Mouse (Mus musculus): Measurements from ENCODE around the gene Aldh3b1.
"Not testable (repeated sequence)": the region's sequence is repeated elsewhere in the genome, so short reads cannot be mapped to it uniquely, and the experiment has no call there.

Gene Aldh3b1

DNA sequence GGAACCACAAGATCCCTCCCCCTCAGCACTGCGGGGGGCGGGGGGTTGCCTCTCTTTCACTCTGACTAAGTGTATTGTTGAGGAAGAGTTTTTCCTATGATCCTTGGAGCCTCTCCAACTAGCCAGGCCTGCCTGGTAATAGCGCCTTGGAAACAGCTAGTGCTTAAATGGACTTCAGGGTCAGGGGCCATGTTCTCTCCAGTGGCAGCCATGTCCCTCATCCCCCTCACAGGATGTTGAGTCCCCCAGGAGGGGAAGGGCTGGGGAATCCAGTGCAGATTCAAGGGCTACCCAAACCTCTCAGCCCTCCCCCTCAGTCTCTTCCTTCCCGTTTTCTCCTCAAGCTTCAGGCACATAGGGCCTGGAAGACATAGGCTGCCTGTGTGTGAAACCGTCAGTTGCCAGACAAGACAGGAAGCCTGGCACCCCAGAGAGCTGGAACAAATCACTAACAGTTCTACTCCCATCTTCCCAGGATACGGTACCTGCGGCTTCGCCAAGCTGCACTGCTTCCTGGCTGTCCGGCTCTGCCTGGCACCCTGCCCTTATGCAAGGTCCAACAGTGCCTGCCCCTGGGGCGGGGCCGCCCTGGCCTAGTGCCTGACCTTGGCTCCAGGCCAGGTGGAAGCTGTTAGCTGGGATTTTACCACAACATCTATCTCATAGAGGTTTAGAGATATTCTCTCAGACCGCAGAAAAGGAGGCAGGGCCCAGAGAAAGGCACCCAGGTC, at the start of gene Aldh3b1:
Gene Aldh3b1 (minus strand): TSS at position 598 of the 731 bp plus-strand sequence.
- DNase-seq (ENCODE audit: low spot score in 2 of 2), result peak in 1 of 2 experiments; percentile 72

DNA sequence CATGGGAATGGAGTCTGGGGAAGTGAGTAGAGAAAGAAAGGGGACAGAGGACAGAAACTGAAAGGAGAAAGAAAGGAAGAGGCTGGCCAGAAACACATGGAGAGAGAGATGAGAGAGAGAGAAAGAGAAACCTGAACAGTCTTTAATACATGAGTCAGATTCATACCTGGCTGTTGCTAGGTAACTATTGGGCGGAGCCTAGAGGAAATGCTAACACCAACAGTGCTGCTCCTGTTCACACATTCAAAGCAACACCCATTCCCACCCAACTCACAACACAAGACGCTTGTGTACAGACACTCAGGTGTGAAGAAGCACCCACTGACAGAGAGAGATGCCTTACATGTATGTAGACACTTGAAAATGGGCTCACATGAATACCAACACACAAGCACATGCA, 46.3 kb upstream of the Aldh3b1 start:
- DNase-seq (ENCODE audit: low spot score in 2 of 2), result no peak

DNA sequence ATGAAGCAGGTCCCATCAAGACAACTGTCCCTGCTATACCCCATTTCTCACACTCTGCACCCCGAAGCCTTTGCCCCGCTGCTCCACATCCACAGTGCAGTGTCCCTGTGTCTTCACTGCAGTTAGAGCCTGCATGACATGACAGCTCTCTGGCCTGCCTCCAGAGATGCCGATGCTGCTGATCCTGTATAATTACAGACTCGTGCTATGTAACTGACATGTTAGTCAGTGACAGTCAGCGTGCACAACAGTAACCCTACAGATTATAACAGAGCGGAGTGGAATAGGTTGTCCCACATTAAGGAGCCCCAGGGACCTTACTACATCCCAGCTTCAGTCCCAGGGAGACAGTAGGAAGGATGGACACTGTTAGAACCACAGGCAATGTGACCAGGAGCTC, 45.0 kb upstream of the Aldh3b1 start:
- not testable (repeated sequence) for DNase-seq (ENCODE audit: low spot score in 2 of 2)

DNA sequence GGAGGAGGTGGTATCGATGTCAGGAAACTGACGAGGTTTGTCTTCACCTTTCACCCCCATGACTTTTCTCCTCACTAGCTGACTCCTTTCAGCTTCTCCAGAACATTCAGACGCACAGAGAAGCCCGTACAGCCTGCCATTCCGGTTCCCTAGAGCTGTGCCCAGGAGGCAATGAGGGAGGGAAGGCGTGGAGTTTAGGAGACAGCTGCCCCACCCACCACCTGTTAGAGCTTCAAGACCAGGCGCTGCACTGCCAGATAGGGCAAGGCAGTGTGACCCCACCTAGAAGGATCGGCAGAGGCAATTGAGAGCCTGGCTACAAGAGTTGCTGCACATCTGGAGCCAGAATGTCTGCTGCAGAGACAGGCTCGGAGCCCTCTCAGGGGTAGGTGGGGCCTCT, 42.6 kb upstream of the Aldh3b1 start, which contains the start of gene Aldh3b2:
Gene Aldh3b2 (plus strand): TSS at position 100 of the 400 bp plus-strand sequence.
- DNase-seq (ENCODE audit: low spot score in 2 of 2), result no peak

DNA sequence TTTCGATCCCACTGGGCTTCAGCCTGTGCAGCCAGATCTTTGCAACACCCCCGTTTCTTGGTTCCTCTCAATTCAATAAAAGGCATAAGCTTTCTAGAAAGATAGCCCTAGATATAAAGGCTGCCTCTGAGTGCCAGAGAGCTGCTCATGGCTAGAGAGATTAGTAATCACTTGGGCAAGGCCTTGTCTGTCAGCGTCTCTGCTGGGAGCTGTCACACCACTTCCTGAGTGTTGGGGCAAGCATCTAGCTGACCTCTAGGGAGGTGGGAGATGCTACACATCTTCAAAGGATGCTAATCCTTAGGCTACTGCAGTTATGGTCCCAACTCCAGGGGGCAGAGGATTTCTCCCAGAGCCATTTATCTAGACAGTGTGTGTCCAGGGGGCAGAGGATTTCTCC, 37.6 kb upstream of the Aldh3b1 start:
- DNase-seq (ENCODE audit: low spot score in 2 of 2), result no peak

DNA sequence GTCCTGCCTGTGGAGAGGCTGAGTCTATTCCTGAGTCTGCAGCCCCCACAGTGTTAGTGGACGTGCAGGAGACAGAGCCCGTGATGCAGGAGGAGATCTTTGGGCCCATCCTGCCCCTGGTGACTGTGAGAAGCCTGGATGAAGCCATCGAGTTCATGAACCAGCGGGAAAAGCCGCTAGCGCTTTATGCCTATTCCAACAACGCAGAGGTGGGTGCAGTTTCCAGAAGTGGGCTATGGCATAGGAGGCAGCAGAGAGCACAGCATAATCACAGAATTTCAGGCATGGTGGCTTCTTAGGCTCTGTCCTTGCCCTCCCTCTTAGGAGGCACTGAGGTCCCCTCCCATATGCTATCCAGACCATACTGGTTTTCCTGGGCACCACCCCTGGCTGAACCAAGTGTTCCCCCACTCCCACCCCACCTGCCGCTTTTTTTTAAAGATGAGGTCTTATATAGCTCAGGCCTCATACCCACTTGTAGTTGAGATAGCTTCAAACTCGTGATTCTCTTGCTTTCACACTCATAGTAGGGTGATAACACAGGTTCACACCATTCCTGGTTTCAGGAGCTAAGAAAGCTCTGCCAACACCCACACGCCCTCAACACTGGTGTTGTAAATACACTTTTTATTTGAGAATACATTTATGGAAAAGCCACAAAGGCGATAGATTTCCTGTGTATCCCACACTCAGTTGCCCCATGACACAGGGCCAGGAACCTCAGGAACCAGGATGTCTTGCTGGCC, 36.9 kb upstream of the Aldh3b1 start:
- DNase-seq (ENCODE audit: low spot score in 2 of 2), result no peak

DNA sequence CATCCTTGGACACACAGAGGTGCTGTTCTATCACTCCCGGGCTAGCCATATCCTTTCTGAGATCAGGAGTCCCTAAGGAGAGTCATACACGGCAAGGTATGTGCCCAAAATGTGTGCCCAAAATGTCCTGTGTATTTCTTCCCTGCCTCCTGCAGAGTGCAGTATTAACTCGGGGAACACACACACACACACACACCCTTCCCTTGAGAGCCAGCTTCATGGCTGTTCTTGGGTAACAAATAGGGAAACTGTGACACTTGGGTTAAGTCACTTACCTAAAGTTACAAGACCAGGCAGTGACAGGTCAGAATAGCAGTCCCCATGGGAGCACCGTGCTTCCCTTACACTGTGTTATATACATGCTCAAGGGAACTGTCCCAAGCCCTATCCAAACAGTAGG, 34.4 kb upstream of the Aldh3b1 start:
- DNase-seq (ENCODE audit: low spot score in 2 of 2), result no peak

DNA sequence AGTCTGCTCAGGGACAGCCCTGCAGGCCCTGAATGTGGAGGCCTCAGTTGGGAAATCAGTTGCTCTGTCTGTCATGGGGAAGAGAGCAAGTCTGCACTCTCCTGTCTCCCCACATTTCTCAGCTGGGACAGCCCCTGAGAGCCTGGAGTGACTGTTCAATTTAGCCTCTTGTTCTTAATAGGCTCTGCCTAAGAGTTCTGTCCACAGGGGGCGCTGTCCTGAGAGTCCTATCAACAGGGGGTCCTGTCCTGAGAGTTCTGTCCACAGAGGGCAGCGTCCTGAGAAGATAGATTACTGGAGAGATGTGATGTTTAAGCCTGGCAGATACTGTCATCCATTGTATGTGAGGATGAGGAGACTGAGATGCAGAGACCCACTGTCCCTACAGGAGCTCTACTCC, 32.9 kb upstream of the Aldh3b1 start:
- no peak for DNase-seq (ENCODE audit: low spot score in 2 of 2)

DNA sequence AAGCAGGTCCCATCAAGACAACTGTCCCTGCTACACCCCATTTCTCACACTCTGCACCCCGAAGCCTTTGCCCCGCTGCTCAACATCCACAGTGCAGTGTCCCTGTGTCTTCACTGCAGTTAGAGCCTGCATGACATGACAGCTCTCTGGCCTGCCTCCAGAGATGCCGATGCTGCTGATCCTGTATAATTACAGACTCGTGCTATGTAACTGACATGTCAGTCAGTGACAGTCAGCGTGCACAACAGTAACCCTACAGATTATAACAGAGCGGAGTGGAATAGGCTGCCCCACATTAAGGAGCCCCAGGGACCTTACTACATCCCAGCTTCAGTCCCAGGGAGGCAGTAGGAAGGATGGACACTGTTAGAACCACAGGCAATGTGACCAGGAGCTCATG, 32.2 kb upstream of the Aldh3b1 start:
- not testable (repeated sequence) for DNase-seq (ENCODE audit: low spot score in 2 of 2)

DNA sequence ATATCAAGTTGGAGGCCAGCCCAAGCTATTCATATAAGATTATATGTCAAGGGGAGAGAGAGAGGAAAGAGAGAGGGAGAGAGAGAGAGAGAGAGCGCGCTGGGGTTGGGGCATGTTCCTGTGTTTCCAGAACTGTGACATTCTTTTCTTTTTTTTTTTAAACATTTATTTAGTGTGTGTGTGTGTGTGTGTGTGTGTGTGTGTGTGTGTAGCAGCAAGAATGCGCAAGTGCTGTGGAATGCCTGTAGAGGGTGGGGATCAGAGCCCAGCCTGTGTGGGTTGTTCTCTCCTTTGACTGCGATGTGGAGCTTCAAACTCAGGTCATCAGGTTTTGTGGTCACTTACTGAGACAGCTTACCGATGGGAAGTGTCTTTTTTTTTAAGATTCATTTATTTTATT, 30.6 kb upstream of the Aldh3b1 start:
- no peak for DNase-seq (ENCODE audit: low spot score in 2 of 2)

DNA sequence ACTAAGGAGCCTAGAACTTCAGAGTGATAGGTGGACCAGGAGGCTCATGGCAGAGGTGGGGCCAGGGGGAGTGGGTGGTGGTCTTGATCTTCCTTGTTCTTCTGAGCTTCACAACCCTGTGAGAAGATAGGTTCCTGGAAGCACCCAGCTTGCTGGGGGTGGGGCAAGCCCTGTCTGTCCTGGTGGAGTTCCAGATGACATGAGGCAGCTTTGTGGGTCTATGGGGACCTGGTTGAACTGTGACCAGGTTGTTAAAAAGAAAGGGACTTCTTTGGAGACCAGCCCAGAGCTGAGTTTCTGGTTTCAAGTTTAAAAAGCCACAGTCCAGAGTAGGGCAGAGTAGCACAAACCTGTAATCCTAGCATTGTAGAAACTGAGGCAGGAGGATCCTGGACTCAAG, 29.4 kb upstream of the Aldh3b1 start:
- DNase-seq (ENCODE audit: low spot score in 2 of 2), result no peak

DNA sequence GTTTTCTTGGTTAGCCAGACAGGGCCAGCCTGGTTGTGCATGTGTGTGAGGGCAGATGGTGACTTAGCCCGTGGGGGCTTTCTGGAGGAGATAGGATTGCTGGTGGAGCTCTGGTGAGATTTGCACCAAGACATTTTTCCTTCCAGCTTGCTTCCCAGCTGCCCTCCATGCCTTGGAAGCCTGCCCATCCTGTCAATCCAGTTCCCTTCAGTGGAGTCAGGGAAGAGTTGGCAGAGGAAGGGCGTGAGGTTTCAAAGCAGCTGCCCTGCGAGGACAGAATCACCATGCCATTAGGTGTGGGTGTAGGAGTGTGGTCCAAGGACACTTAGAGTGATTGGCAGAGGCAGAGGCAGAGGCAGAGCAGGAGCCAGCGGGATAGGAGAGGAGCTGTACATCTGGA, 28.9 kb upstream of the Aldh3b1 start, which contains the start of gene Aldh3b3:
Gene Aldh3b3 (plus strand): TSS at position 176 of the 400 bp plus-strand sequence.
- no peak for DNase-seq (ENCODE audit: low spot score in 2 of 2)

DNA sequence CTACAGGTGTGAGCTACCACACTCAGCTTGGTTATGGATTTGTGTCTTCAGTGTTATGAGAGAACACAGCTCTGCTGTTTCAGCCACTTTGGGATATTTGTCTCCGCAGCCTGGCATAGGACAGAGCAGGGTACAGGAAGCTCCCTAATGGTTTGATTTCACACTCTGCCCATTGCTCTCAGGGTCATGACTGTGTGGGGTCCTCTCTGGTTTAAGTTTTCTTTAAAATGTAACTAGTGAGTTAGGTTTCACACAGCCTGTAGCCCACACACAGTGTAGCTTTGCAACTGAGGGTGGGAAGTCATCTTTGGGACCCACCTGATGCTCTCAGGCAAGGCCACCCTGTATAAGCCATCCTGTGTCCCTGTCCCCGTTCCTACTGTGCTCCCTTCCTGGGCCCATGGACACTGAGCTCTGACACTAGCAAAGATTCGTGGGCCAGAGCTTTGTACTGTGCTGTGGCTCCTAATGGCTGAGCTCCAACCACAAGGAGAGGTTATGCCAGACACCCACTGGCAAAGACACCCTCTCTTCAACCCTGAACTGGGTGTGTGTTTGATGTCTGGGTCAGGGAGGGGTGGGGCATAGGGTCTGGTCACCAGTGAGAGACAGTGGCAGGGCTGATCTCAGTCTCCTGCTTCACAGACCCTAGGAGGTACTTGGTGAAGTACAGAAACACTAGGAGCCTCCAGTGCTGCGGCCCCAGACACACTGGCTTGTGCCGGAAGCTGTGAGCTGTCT, 27.9 kb upstream of the Aldh3b1 start:
- DNase-seq (ENCODE audit: low spot score in 2 of 2), result not testable (repeated sequence)

DNA sequence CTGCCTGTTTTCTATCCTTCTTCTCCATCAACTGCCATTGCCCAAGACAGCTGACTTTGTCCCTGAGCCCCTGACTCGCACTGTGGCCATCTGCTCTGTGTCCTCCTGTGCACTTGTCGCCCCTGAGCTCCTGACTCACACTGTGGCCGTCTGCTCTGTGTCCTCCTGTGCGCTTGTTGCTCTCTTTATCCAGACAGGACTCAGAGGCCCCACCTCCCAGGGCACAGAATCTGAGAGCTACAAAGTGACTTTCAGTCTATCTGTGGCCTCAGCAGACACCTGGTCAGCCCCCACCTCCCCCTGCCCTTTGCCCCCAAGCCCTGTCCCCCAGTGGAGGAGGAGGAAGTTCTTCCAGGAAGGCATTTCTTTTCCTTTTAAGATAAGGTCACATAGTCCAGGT, 26.2 kb upstream of the Aldh3b1 start:
- no peak for DNase-seq (ENCODE audit: low spot score in 2 of 2)

DNA sequence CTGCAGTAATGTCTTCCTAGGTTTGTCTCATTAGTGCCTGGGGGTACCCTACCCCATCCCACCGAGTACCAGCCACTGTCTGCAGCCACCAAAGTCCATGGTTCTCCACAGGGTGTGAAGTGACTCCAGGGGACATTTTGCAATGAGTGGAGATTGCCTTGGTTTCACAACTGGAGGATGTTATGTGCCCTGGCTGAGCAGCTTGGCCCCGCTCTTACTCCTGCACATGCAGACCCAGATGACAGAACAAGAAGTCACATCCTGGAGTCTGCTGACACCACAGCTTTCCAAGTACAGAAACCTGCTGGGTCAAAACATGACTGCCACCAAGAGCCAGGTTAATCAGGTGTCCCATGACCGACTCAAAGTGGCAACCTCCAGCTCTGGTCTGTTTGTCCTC, 25.4 kb upstream of the Aldh3b1 start:
- no peak for DNase-seq (ENCODE audit: low spot score in 2 of 2)

DNA sequence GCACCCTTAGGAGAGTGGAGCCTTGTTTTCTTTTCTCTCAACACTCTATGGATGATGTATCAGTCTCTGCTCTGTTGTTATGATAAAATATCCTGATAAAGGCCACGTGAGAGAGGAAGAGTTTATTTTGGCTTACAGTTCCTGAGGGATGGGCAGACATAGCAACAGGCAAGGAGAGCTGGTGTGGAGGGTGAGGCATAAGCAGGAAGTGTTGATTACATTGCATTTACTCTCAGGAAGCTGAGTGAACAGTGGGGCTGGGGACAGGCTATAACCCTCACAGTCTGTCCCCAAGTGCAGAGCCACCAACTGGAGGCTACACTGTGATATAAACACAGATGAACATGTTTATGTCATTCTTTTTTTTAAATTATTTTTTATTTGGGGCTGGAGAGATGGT, 22.5 kb upstream of the Aldh3b1 start:
- DNase-seq (ENCODE audit: low spot score in 2 of 2), result no peak

DNA sequence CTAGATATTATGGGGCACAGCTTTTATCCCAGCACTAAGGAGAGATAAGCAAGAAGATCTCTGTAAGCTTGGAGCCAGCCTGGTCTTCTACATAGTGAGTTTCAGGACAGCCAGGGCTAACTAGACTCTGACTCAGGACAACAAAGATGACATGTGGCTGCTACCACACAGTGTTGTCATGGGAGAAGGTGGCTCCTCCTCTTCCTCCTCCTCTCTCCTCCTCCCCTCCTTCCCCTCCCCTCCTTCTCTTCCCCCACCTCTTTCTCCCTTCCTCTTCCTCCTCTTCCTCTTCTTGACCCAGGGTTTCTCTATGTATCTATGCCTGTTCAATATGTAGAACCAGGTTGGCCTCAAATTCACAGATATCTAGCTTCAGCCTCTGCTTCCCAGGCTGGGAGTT, 21.9 kb upstream of the Aldh3b1 start:
- DNase-seq (ENCODE audit: low spot score in 2 of 2), result no peak

DNA sequence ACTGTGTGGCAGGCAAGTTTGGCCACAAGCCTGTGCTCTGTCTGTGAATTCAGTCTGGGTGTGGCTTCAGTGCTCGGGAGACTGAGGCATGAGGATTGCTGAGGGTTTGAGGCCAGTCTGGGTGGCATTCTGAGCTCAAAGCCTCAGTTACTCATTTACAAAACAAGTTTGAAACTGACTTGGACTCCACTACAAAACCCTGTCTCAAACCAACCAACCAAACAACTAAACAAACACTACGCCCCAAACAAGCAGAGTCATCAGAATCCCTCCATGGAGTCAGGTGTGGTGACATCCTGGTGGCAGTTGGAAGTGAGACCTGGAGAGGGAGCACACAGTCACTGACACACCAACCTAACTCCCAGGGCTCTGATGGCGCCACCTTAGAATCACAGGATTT, 20.7 kb upstream of the Aldh3b1 start:
- no peak for DNase-seq (ENCODE audit: low spot score in 2 of 2)

DNA sequence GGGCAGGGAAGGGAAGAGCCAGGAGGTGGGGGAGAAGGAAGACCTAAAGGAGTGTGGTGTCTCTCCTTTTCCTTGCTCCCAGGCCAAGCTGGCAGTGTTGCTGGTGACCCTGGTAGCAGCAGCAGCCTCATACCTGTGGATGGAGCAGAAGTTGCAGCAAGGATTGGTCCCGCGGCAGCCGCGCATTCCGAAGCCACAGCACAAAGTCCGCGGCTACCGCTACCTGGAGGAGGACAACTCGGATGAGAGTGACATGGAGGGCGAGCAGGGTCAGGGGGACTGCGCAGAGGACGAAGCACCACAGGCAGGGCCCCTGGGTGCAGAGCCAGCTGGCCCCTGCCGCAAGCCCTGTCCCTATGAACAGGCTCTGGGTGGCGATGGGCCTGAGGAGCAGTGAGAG, 18.9 kb upstream of the Aldh3b1 start:
- no peak for DNase-seq (ENCODE audit: low spot score in 2 of 2)

DNA sequence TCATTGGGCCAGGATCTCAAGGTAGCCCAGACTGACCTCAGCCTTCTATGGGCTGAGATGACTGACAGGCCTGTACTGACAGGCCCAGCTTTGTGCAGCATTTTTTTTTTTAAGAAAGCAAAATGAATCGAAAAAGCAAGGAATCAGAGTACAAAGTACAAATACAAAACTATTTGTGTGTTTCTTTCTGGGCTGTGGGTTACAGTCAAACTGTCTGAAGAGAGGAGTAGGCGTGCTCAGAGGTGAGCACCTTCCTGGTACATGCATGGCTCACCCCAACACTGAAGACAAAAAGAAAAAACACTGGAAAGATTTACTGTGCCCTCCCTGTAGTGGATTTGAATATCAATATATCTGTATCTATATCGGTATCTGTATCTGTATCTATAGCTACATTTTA, 18.2 kb upstream of the Aldh3b1 start:
- DNase-seq (ENCODE audit: low spot score in 2 of 2), result no peak

DNA sequence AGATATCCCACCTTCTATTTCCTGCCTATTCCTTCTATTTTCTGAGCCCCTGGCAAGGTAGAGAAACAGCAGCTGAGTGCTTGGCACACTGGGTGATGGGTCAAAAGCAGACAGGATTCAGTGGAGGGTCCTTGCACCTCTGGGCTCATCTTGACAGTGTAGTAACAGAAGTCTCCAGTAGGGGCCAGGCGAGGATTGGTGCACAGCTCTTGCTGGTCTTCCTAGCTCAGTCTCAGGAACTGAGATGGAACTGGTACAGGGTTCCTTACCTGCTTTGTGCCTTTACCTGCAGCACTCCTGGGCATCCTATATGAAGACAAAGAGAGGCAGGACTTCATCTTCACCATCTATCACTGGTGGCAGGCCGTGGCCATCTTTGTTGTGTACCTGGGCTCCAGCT, 17.1 kb upstream of the Aldh3b1 start:
- peak in 1 of 2 experiments; percentile 71 for DNase-seq (ENCODE audit: low spot score in 2 of 2)

DNA sequence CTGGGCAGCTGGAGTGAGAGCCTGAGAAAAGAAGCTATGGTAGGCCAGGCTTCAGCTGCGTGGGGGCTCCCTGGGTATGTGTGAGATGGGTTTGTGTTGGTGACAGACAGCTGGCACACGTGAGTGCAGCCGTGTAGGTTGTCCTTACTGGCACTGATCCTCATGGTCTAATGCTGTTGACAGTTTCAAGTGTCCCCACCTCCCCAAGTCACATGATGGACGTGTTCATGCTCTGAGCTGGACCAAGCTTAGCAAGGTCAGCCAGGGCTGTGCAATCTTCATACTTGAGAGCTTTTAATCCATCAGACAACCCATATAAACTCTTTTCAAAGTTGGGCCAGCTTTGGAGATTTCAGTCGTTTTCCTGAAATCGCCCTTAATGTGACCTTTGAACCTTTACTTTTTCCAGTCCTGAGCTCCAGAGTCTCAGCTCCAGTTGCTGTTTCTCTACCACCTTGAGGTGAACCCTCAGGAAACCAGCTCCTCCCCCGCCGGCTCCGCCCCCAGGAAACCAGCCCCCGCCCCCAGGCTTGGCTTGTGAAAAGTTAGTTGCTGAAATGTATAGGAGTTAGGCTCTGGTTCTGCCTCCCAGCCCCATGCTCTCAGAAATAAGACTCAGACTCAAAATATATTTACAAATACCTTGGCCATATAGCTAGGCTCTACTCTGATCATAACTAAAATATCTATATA, 16.4 kb upstream of the Aldh3b1 start:
- DNase-seq (ENCODE audit: low spot score in 2 of 2), result no peak

Measured in left cerebral cortex, adult 9 months (tissue).